Comparison of ENCODE assay signal across 22 mouse cellular contexts in the genomic region with DNA sequence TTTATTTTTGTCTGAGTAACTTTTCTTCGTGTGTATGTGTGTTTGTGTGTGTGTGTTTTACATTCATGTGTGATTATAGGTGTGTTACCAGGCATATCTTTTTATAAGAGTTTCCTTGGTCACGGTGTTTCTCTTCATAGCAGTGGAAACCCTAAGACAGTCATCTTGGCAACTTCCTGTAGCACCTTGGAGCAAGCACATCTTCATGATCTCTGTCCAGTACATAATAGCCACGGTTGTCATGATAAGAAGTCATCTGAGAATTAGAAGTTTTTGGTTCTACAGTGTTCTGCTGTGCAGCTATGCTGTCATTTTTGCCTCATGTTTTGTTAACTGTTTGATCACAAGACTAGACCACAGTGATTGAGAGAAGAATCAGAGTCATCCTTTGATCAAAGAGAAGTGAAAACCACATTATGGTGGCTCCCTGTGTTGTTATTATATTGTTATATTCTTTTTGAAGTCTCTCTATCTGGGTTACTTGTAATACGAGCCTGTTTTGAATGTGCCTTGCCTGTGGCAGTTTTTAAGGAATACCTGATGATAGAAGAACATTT.
DNase-seq lines count a peak whose midpoint lies in the region; ATAC-seq and TF ChIP-seq lines count a peak whose summit lies in the region.
"Had no signal": no experiment of that assay in that cellular context is flagged by ENCODE, and none has a peak within 500 bp of the region (broad histone marks: within the 10 kb centered on the region; RNA-seq: fewer than 3 reads in every experiment).

No protein-coding gene starts in this region.

- H3K9ac ChIP-seq in forebrain, postnatal 0 days, result no peak overlapping the region
- H3K9ac ChIP-seq: forebrain, embryonic 13.5 days; hindbrain, embryonic 12.5 days; hindbrain, embryonic 15.5 days had no signal

- 85% methylated on average over 4 of the region's 4 CpGs for WGBS in forebrain, postnatal 0 days

- no peak overlapping the region for H3K4me2 ChIP-seq in forebrain, postnatal 0 days (ENCODE audit: low read depth)
- H3K4me2 ChIP-seq: forebrain, embryonic 13.5 days; heart, embryonic 11.5 days; hindbrain, embryonic 12.5 days; hindbrain, embryonic 15.5 days had no signal

- no peaks in the 10 kb centered on the region for H3K9me3 ChIP-seq in forebrain, postnatal 0 days (ENCODE audit: low read length)
- H3K9me3 ChIP-seq: forebrain, embryonic 13.5 days; hindbrain, embryonic 12.5 days; hindbrain, embryonic 15.5 days had no signal

- peak; percentile 90 for ATAC-seq in inflammation-experienced regulatory T-cells, adult 6 months
- ATAC-seq in forebrain, postnatal 0 days, result no peak
- ATAC-seq: forebrain, embryonic 13.5 days; forebrain, embryonic 16.5 days; intestine, embryonic 16.5 days had no signal

- H3K4me3 ChIP-seq in forebrain, postnatal 0 days (ENCODE audit: low read depth, low read length), result no peak overlapping the region
- H3K4me3 ChIP-seq: forebrain, embryonic 10.5 days; forebrain, embryonic 13.5 days; gastrocnemius, adult 2 months; hindbrain, embryonic 12.5 days; hindbrain, embryonic 15.5 days had no signal

- no peaks in the 10 kb centered on the region for H3K4me1 ChIP-seq in forebrain, postnatal 0 days (ENCODE audit: insufficient read depth)
- H3K4me1 ChIP-seq: hindbrain, embryonic 12.5 days; hindbrain, embryonic 15.5 days had no signal

- H3K27me3 ChIP-seq in forebrain, postnatal 0 days (ENCODE audit: insufficient read depth, low read length), result no peaks in the 10 kb centered on the region
- H3K27me3 ChIP-seq: forebrain, embryonic 13.5 days; hindbrain, embryonic 12.5 days; hindbrain, embryonic 15.5 days had no signal

- no peak overlapping the region for H3K27ac ChIP-seq in forebrain, postnatal 0 days (ENCODE audit: low read depth, low read length)
- H3K27ac ChIP-seq: forebrain, embryonic 10.5 days; forebrain, embryonic 13.5 days; gastrocnemius, adult 2 months; hindbrain, embryonic 12.5 days; hindbrain, embryonic 15.5 days had no signal

- TF ChIP-seq CTCF in forebrain, postnatal 0 days (IDR thresholded peaks at IDR 0.05; ENCODE audit: low read depth), result no peak

- DNase-seq in CD4-positive, CD25-positive, alpha-beta regulatory T cell, adult 2 months (ENCODE audit: low read depth, low spot score), result peak; percentile 54
- peak; percentile 55 for DNase-seq in T-cell, adult 2 months (ENCODE audit: low spot score)
- DNase-seq in forebrain, postnatal 0 days, result no peak
- no peak for DNase-seq in thymus, postnatal 25 days
- no peak for DNase-seq in adrenal gland, postnatal 10 days
- DNase-seq: adrenal gland, postnatal 14 days; B cell, adult 2 months; cerebellum, adult 11-12 months; cerebellum, adult 8-10 months; cerebellum, postnatal 14 days; gastrocnemius, adult 2 months; gastrocnemius, postnatal 14 days; heart, adult 11 months; kidney, adult 18-20 months had no signal

- 0 out of 2 replicates have a peak, but pooled peaks cover 5% of the 10 kb centered on the region for H3K36me3 ChIP-seq in forebrain, postnatal 0 days (ENCODE audit: insufficient read depth)
- H3K36me3 ChIP-seq: hindbrain, embryonic 12.5 days had no signal

Comparison
In these comparisons a context has a peak if more than half of its experiments do, and no peak if none do; other contexts are left out.
1. DNase-seq: peak in CD4-positive, CD25-positive, alpha-beta regulatory T cell, adult 2 months (single experiment) and T-cell, adult 2 months (single experiment); none in forebrain, postnatal 0 days (single experiment), thymus, postnatal 25 days (single experiment) and adrenal gland, postnatal 10 days (single experiment).